Mouse (Mus musculus): ENCODE data around the gene Camk2b.

- TF ChIP-seq CTCF (IDR thresholded peaks at IDR 0.05; ENCODE audit: insufficient read depth, low read length), result no peak
- TF ChIP-seq POLR2A (IDR thresholded peaks at IDR 0.05; ENCODE audit: borderline replicate concordance, extremely low read depth, low read depth, low read length), result no peak
These were observed 37.3 kb downstream of the Camk2b start for GRCm38 (mm10) chr11:6028911-6029310.

Data from lung, adult 2 months (tissue).